Mouse (Mus musculus): ENCODE measurements at regions not wholly inside any gene's neighbourhood (a gene's known extent, or its start where the extent isn't known, plus 50 kb on each side); places are given as distances from the start of the nearest gene placed in this dataset.

GRCm38 (mm10) chr7:37335212-37335611 lies 438.2 kb downstream of the Zfp536 start:
- no peak for TF ChIP-seq POLR2A (IDR thresholded peaks at IDR 0.05; ENCODE audit: extremely low read depth, insufficient read depth, low read length)
- no peak for TF ChIP-seq CTCF (IDR thresholded peaks at IDR 0.05; ENCODE audit: low read depth, low read length)

Data from liver, adult 2 months (tissue).